Mouse (Mus musculus) thymus, adult 2 months (tissue): ENCODE measurements at regions not wholly inside any gene's neighbourhood (a gene's known extent, or its start where the extent isn't known, plus 50 kb on each side); places are given as distances from the start of the nearest gene placed in this dataset.

Source experiments
- DNase-seq: peaks from one replicate; pipeline ENCODE4 v3.0.0; 2021
- H3K27ac ChIP-seq: fragments of 200-500 bp; 2 replicates; pipeline ENCODE4 v1.5.1; 2012; ENCODE audit warnings: low read length, control low read depth; ENCODE audit not compliant: control insufficient read depth, insufficient read depth
- H3K27me3 ChIP-seq: fragments of 200-500 bp; 2 replicates; pipeline ENCODE4 v1.6.1; 2012; ENCODE audit warnings: mild to moderate bottlenecking, low read length, moderate library complexity, mixed read lengths; ENCODE audit not compliant: control insufficient read depth, insufficient read depth
- H3K36me3 ChIP-seq: fragments of 200-500 bp; 2 replicates; pipeline ENCODE4 v1.6.1; 2012; ENCODE audit warnings: mild to moderate bottlenecking, low read length, moderate library complexity; ENCODE audit not compliant: control insufficient read depth, insufficient read depth
- H3K4me1 ChIP-seq: fragments of 200-500 bp; replicated peaks from 2 replicates; pipeline ENCODE4 v1.6.1; 2012; ENCODE audit warnings: low read length; ENCODE audit not compliant: control insufficient read depth, insufficient read depth
- H3K4me3 ChIP-seq: fragments of 200-500 bp; 2 replicates; pipeline ENCODE4 v1.5.1; 2012; ENCODE audit warnings: mild to moderate bottlenecking, low read length, control low read depth, moderate library complexity; ENCODE audit not compliant: control insufficient read depth, insufficient read depth
- CTCF ChIP-seq: fragments of 200-500 bp; IDR thresholded peaks from 2 replicates; pipeline ENCODE4 v1.5.1; 2012; ENCODE audit warnings: mild to moderate bottlenecking, control low read depth, low read length, moderate library complexity, borderline replicate concordance; ENCODE audit not compliant: control insufficient read depth, poor library complexity, insufficient read depth; ENCODE audit errors: extremely low read depth
- POLR2A ChIP-seq: fragments of 200-500 bp; IDR thresholded peaks from 2 replicates; pipeline ENCODE4 v1.6.1; 2012; ENCODE audit warnings: mild to moderate bottlenecking, low read length, control low read depth, moderate library complexity; ENCODE audit not compliant: control insufficient read depth, poor library complexity, insufficient read depth; ENCODE audit errors: extremely low read depth
- WGBS: fragments of 180-500 bp; shearing (Covaris S2); methylation state at CpG from one replicate; pipeline ENCODE4 v1.1.7; 2018; 5-methylcytosine and 5-hydroxymethylcytosine counted together

- Histone ChIP-seq H3K27me3 (no peaks in the 10 kb centered on the region), H3K4me1 (no peaks in the 10 kb centered on the region), H3K27ac (no peak overlapping the region), H3K4me3 (no peak overlapping the region), H3K36me3 (no peaks in the 10 kb centered on the region)
- WGBS, result 97% methylated on average over 7 of the region's 7 CpGs
- TF ChIP-seq CTCF, result no peak
- no peak for TF ChIP-seq POLR2A
- DNase-seq, result no peak
Measured at GRCm38 (mm10) chr6:117390233-117390848, 222.0 kb downstream of the Cxcl12 start.

GRCm38 (mm10) chr6:117393480-117393879, 225.1 kb downstream of the Cxcl12 start:
- DNase-seq, result no peak
- TF ChIP-seq POLR2A, result no peak
- no peak for TF ChIP-seq CTCF
- Histone ChIP-seq H3K27ac (no peak overlapping the region), H3K27me3 (no peaks in the 10 kb centered on the region), H3K36me3 (no peaks in the 10 kb centered on the region), H3K4me3 (no peak overlapping the region), H3K4me1 (no peaks in the 10 kb centered on the region)

GRCm38 (mm10) chr6:117405589-117406311, 237.4 kb downstream of the Cxcl12 start:
- no peak for TF ChIP-seq POLR2A
- TF ChIP-seq CTCF, result no peak
- no peak for DNase-seq
- Histone ChIP-seq H3K4me3 (no peak overlapping the region), H3K27me3 (no peaks in the 10 kb centered on the region), H3K4me1 (no peaks in the 10 kb centered on the region), H3K36me3 (no peaks in the 10 kb centered on the region), H3K27ac (no peak overlapping the region)
- WGBS, result 93% methylated on average over 11 of the region's 11 CpGs

GRCm38 (mm10) chr6:117406312-117406595, 237.9 kb downstream of the Cxcl12 start:
- Histone ChIP-seq H3K36me3 (no peaks in the 10 kb centered on the region), H3K27ac (no peak overlapping the region), H3K4me3 (no peak overlapping the region), H3K4me1 (no peaks in the 10 kb centered on the region), H3K27me3 (no peaks in the 10 kb centered on the region)
- TF ChIP-seq CTCF, result no peak
- 94% methylated on average over 4 of the region's 4 CpGs for WGBS
- no peak for DNase-seq

- H3K27me3 ChIP-seq, result no peaks in the 10 kb centered on the region
- H3K27ac ChIP-seq, result no peak overlapping the region
- WGBS, result 40% methylated on average over 9 of the region's 9 CpGs
- TF ChIP-seq POLR2A, result no peak
- no peak for TF ChIP-seq CTCF
- no peaks in the 10 kb centered on the region for H3K36me3 ChIP-seq
- H3K4me3 ChIP-seq, result no peak overlapping the region
- DNase-seq, result no peak
- no peaks in the 10 kb centered on the region for H3K4me1 ChIP-seq
Measured at GRCm38 (mm10) chr6:117406757-117407156, 238.4 kb downstream of the Cxcl12 start.

- WGBS, result 95% methylated on average over 15 of the region's 15 CpGs
- Histone ChIP-seq H3K27ac (no peak overlapping the region), H3K36me3 (no peaks in the 10 kb centered on the region), H3K27me3 (no peaks in the 10 kb centered on the region), H3K4me1 (no peaks in the 10 kb centered on the region), H3K4me3 (no peak overlapping the region)
- no peak for DNase-seq
- TF ChIP-seq CTCF, result no peak
- no peak for TF ChIP-seq POLR2A
Measured at GRCm38 (mm10) chr6:117407206-117407858, 239.0 kb downstream of the Cxcl12 start.
